Mouse (Mus musculus) neural tube, embryonic 11.5 days (tissue): ENCODE measurements at regions not wholly inside any gene's neighbourhood (a gene's known extent, or its start where the extent isn't known, plus 50 kb on each side); places are given as distances from the start of the nearest gene placed in this dataset.

Source experiments
- ATAC-seq: fragments of 200-750 bp; cut with Nextera tagmentation; 2 replicates; pipeline ENCODE4 v1.8.0; 2017; ENCODE audit warnings: moderate number of reproducible peaks, mild to moderate bottlenecking, moderate TSS enrichment, moderate library complexity; ENCODE audit not compliant: insufficient read depth, low FRiP score, low TSS enrichment
- DNase-seq: peaks from one replicate; pipeline ENCODE4 v3.0.0-alpha.2; 2015; ENCODE audit warnings: low spot score
- H3K27ac ChIP-seq: fragments of 300-500 bp; sonication (generic); 2 replicates; pipeline ENCODE4 v1.5.1; 2014; ENCODE audit warnings: low read depth, mild to moderate bottlenecking, low read length
- H3K27me3 ChIP-seq: fragments of 300-500 bp; sonication (generic); 2 replicates; pipeline ENCODE4 v1.6.1; 2014; ENCODE audit warnings: mild to moderate bottlenecking, low read length, mixed read lengths; ENCODE audit not compliant: control insufficient read depth, insufficient read depth
- H3K36me3 ChIP-seq: fragments of 300-500 bp; sonication (generic); 2 replicates; pipeline ENCODE4 v1.6.1; 2014; ENCODE audit warnings: mild to moderate bottlenecking, low read length, moderate library complexity, mixed read lengths; ENCODE audit not compliant: control insufficient read depth, insufficient read depth
- H3K4me1 ChIP-seq: fragments of 300-500 bp; sonication (generic); 2 replicates; pipeline ENCODE4 v1.6.1; 2014; ENCODE audit warnings: low read length, mixed read lengths; ENCODE audit not compliant: control insufficient read depth, insufficient read depth
- H3K4me2 ChIP-seq: fragments of 300-500 bp; sonication (generic); 2 replicates; pipeline ENCODE4 v1.6.1; 2014; ENCODE audit warnings: low read depth, mild to moderate bottlenecking, moderate library complexity
- H3K4me3 ChIP-seq: fragments of 300-500 bp; sonication (generic); 2 replicates; pipeline ENCODE4 v1.5.1; 2014; ENCODE audit warnings: low read depth, low read length
- H3K9ac ChIP-seq: fragments of 300-500 bp; sonication (generic); 2 replicates; pipeline ENCODE4 v1.6.1; 2014; ENCODE audit warnings: mild to moderate bottlenecking, low read length
- H3K9me3 ChIP-seq: fragments of 300-500 bp; sonication (generic); 2 replicates; pipeline ENCODE4 v1.6.1; 2016; ENCODE audit warnings: low read length; ENCODE audit not compliant: control insufficient read depth
- WGBS: fragments of 180-500 bp; shearing (Covaris S2); extraction: QIAGEN DNeasy Blood & Tissue Kit; methylation state at CpG from one replicate; pipeline ENCODE4 v1.1.7; 2014; 5-methylcytosine and 5-hydroxymethylcytosine counted together

DNA sequence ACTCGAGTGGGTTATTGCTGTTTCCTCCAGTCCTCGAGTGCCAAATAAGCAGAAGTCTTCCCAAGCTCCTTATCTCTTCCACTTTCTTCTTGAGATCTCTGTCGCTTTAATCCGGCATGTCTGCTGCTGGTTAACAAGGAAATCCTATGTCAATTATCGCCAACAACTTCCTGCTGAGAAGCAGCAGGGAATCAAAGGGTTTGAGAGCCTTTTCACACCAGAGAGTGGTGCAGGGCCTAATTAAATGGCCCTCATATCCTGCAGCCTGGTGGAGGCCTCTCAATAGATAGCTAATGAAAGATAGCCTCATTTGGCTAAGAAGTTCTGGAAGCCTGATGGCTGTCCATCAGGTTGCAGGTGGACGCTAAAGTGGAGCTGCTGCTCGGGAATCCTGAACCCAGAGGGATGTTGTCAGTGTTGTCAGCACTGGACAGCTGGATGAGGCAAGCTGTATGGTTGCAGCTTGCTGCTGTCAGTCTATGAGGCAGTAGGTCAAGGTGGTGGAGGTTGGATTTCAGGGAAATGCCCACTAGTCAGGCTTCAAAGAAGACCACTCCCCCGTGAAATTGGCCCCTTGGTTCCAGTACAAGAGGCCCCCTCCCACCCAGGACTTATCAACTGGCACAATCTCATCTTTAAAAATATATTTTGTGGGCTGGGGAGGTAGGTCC lies 225.5 kb downstream of the Rab11fip2 start:
- Histone ChIP-seq H3K27me3 (0 out of 2 replicates have a peak, but pooled peaks cover 2% of the 10 kb centered on the region), H3K4me1 (no peaks in the 10 kb centered on the region), H3K27ac (no peak overlapping the region), H3K4me2 (no peak overlapping the region), H3K4me3 (no peak overlapping the region), H3K9me3 (no peaks in the 10 kb centered on the region), H3K36me3 (no peaks in the 10 kb centered on the region), H3K9ac (no peak overlapping the region)
- DNase-seq = no peak
- 8% methylated on average over 8 of the region's 8 CpGs for WGBS
- ATAC-seq = no peak

DNA sequence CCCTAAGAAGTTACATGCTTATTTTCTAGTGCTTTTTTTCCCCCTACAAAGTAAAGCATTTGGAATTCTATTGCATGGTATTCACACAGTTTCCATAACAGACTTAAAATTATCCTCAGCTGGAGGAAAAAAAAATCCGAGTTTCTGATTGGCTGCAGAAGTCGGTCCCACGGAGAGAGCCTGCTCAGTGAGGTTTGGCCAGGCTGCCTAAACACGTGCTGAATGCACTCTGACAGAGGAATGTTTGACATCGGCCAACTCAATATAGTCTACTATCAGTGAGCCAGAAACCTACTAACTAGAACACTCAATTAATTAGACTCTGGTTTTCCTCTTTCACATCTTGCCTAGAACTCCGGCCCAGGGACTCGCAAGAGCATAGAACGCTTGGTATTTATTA lies 204.9 kb downstream of the Rab11fip2 start:
- H3K4me1 ChIP-seq = no peaks in the 10 kb centered on the region
- H3K4me3 ChIP-seq = no peak overlapping the region
- H3K4me2 ChIP-seq = no peak overlapping the region
- no peaks in the 10 kb centered on the region for H3K9me3 ChIP-seq
- no peak for ATAC-seq
- no peak overlapping the region for H3K27ac ChIP-seq
- H3K27me3 ChIP-seq = no peaks in the 10 kb centered on the region
- WGBS = 75% methylated on average over 8 of the region's 8 CpGs
- H3K36me3 ChIP-seq = no peaks in the 10 kb centered on the region
- no peak overlapping the region for H3K9ac ChIP-seq
- no peak for DNase-seq

DNA sequence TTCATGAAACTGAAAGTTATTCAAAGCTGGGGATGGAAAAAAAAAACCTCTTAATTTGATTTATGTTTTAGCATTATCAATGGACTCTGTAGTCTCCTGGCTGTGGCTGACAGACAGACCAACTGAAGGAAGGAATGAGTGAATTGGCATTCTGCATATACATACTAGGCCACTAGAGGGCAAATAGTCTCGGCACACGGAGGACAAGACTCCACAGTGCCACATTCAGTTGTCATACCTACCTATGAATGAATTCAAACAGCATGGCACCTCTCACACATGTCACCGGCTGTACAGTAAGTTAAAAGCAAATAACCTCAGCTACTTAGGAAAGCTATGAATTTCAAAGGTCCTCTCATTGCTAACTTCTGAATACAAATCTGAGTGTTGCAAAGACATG lies 200.5 kb downstream of the Rab11fip2 start:
- Histone ChIP-seq H3K4me3 (no peak overlapping the region), H3K9ac (no peak overlapping the region), H3K27ac (no peak overlapping the region), H3K9me3 (no peaks in the 10 kb centered on the region), H3K4me2 (no peak overlapping the region), H3K36me3 (no peaks in the 10 kb centered on the region), H3K4me1 (no peaks in the 10 kb centered on the region), H3K27me3 (no peaks in the 10 kb centered on the region)
- 41% methylated on average over 3 of the region's 3 CpGs for WGBS
- ATAC-seq = no peak
- no peak for DNase-seq

DNA sequence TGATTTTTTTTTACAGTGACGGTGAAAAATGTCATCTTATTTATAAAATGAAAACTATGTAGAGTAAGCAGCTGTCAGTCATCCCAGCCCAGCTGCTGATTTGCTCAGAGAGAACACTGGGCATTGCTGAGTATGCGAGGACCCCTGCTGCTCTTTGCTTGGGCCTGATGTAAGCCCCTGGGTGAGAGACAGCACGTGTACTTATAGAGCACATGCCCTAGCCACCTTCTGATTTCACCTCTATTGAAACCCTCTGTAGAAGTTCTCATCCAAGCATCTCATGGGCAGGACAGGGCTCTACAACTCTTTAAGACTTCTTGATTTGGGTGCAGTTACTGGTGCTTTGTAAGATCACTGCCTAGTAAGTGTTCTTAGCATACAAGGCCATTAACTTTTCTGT lies 182.2 kb downstream of the Rab11fip2 start:
- no peaks in the 10 kb centered on the region for H3K4me1 ChIP-seq
- 73% methylated on average over 3 of the region's 3 CpGs for WGBS
- DNase-seq = no peak
- H3K9me3 ChIP-seq = no peaks in the 10 kb centered on the region
- H3K36me3 ChIP-seq = no peaks in the 10 kb centered on the region
- no peak overlapping the region for H3K4me3 ChIP-seq
- no peak overlapping the region for H3K9ac ChIP-seq
- H3K27ac ChIP-seq = no peak overlapping the region
- ATAC-seq = no peak
- H3K4me2 ChIP-seq = no peak overlapping the region
- H3K27me3 ChIP-seq = no peaks in the 10 kb centered on the region

DNA sequence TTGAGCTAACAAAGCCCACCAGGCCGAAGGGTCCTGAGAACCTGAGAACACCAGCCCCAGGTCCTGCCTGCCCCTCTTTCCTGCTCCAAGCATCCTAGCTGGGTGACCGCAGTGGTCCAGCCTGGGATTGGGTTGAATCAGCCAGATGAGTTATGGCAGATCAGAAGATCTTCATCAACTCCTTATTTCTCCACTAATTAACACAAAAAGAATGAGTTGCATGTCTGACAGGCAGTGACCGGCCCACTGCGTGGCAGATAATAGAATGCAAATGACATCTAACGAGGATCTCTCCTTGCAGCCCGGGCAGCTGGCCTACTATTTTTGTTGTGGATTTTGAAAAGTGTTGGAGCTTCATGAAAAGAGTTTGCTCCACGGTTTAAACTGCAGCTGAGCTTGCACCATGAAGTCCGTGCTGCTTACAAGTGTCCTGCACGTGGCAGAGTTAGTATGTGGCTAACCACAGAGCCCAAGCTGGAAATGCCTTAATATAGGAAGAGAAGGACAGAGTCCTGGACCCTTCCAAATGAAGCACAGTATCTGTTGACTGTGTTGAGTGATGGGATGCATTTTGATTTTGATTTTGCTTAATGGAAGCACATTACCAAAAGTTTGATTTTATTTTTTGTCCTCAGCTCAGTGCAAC lies 158.9 kb downstream of the Rab11fip2 start:
- no peak overlapping the region for H3K27ac ChIP-seq
- no peak overlapping the region for H3K9ac ChIP-seq
- H3K27me3 ChIP-seq = no peaks in the 10 kb centered on the region
- WGBS = 71% methylated on average over 9 of the region's 9 CpGs
- ATAC-seq (no peak), DNase-seq (no peak)
- H3K9me3 ChIP-seq = no peaks in the 10 kb centered on the region
- H3K4me3 ChIP-seq = no peak overlapping the region
- H3K4me1 ChIP-seq = no peaks in the 10 kb centered on the region
- H3K36me3 ChIP-seq = no peaks in the 10 kb centered on the region
- no peak overlapping the region for H3K4me2 ChIP-seq

DNA sequence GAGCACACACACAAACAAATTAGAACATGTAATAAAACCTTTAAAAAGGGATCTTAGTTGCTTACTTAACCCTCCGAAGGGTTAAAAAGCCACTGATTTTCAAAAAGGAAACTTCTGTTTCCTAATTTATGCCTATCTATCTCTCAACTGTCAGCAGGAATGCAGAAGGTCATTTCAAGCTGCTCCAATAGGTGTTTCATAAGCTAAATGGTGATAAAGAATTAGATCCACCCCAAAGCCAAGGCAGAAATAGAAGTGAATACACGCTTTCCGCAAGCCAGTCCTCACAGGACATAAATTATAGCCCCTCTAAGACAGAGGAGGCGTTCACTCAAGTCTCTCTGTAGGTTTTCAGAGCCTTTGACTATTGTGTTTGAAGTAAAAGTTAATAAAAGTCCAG lies 112.2 kb downstream of the Rab11fip2 start:
- Histone ChIP-seq H3K4me3 (no peak overlapping the region), H3K36me3 (no peaks in the 10 kb centered on the region), H3K9ac (no peak overlapping the region), H3K27ac (no peak overlapping the region), H3K4me1 (no peaks in the 10 kb centered on the region), H3K27me3 (no peaks in the 10 kb centered on the region), H3K9me3 (no peaks in the 10 kb centered on the region), H3K4me2 (no peak overlapping the region)
- 55% methylated on average over 4 of the region's 4 CpGs for WGBS
- no peak for ATAC-seq
- no peak for DNase-seq

DNA sequence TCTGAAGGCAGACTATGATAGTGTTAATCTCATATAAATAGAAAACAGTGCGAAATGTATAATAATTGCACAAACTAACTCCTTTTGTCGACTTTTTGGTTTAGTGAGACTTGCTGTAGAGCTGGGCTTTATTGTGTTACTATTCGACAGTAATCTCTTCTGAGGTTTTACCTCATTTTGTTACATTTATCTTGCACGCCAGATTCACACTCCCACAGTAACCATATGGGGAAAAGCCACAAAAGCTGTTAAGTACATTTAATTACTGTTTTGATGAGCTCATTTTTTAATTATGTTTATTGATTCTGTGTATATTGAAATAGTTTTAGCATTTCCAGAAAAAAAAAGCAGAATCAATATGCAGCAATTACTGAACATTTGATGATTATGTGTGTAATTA lies 106.3 kb downstream of the Rab11fip2 start:
- Histone ChIP-seq H3K9ac (no peak overlapping the region), H3K4me1 (no peaks in the 10 kb centered on the region), H3K36me3 (no peaks in the 10 kb centered on the region), H3K4me3 (no peak overlapping the region), H3K27ac (no peak overlapping the region), H3K9me3 (no peaks in the 10 kb centered on the region), H3K4me2 (no peak overlapping the region), H3K27me3 (no peaks in the 10 kb centered on the region)
- DNase-seq = no peak
- WGBS = 91% methylated on average over 4 of the region's 4 CpGs
- ATAC-seq = no peak

DNA sequence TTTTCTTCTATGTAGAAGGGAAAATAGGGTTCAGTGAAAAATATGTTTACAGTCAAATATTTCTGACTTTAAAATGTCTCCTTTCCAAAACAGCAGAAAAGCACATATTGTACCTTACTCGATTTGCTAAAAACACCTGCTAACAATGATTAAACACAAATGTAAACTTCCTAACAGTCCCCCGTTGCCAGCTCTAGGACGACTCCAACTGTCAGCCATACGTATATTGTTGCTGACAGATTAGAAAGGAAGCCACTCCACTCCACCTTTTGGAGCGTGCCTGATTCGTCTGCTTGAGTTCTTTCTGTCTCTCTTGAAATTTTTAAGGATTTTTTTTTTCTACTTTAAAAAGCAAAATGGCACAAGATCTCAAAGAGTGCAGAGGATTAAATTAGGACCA lies 105.8 kb downstream of the Rab11fip2 start:
- no peak for DNase-seq
- Histone ChIP-seq H3K27ac (no peak overlapping the region), H3K4me2 (no peak overlapping the region), H3K27me3 (no peaks in the 10 kb centered on the region), H3K4me1 (no peaks in the 10 kb centered on the region), H3K4me3 (no peak overlapping the region), H3K9ac (no peak overlapping the region), H3K9me3 (no peaks in the 10 kb centered on the region), H3K36me3 (no peaks in the 10 kb centered on the region)
- 67% methylated on average over 6 of the region's 6 CpGs for WGBS
- no peak for ATAC-seq

DNA sequence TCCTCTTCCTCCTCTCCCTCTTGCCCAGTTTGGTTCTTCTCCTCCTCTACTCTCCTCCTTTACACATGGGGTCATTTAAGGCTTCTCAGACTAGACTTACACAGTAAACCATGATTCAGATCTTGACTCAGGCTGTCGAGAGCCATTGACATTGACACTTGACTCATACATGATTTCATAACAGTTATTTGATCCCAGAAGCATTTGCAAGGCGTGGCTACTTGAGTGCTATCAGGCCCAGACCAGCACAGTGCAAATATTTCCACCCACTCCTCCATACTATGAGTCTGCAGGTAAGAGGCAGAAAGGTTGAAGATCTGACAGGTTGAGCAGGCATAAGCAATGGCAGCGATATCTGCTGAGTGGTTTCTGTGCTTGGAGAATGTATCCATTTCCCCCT lies 99.2 kb downstream of the Rab11fip2 start:
- H3K27ac ChIP-seq = no peak overlapping the region
- H3K4me1 ChIP-seq = no peaks in the 10 kb centered on the region
- ATAC-seq = no peak
- DNase-seq = no peak
- no peak overlapping the region for H3K9ac ChIP-seq
- no peak overlapping the region for H3K4me2 ChIP-seq
- 87% methylated on average over 3 of the region's 3 CpGs for WGBS
- H3K27me3 ChIP-seq = no peaks in the 10 kb centered on the region
- H3K9me3 ChIP-seq = no peaks in the 10 kb centered on the region
- H3K4me3 ChIP-seq = no peak overlapping the region
- no peaks in the 10 kb centered on the region for H3K36me3 ChIP-seq
